Mouse (Mus musculus): Measurements from ENCODE around the gene Rspo4.

The Rspo4 gene

DNA sequence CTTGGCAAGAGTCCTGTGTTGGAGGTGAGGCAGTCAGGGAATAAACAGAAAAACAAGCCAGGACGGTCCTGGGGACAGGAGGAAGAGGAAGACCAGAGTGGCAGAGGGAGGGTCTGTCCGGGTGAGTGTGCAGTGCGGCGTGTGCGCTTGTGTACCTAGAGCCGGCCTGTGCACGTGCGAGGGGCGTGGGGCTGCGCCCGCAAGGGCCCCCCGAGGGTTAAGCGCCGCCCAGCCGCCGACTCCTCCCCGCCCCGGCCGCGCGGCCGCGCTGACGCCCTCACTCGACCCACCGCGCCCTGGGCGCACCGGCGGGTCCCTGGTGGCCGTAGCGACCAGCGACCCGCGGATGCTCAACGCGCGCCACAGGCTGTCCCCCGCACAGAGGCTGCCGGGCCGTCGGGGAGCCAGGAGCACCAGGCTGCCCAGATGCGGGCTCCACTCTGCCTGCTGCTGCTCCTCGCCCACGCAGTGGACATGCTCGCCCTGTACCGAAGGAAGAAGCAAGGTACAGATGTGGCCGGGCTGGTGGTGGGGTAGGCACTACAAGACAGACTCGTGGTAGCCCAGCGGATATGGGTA is at the start of gene Rspo4:
Gene Rspo4, plus strand, starts transcription at position 280 of the 579 bp plus-strand sequence.
- DNase-seq (ENCODE audit: low spot score), result no peak

DNA sequence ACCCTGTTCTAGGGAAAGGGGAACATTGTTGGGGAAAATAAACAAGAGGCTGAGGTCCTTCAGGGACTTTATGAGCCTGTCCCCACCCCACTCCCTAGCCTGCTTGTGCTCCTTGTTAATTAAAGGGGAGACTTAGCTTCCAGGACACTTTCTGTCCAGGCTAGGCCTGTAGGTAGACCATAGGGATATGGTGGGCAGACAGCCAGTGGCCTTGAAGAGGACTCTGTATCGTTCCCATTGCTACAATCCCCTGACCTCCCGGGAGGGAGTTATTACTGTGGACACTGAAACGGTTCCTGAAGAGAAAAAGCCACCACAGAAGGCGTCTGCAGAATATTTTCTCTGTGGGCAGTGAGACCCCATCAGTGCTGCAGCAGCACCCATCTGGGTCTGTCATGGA is 27.1 kb upstream of the Rspo4 start:
- no peak for DNase-seq (ENCODE audit: low spot score)

DNA sequence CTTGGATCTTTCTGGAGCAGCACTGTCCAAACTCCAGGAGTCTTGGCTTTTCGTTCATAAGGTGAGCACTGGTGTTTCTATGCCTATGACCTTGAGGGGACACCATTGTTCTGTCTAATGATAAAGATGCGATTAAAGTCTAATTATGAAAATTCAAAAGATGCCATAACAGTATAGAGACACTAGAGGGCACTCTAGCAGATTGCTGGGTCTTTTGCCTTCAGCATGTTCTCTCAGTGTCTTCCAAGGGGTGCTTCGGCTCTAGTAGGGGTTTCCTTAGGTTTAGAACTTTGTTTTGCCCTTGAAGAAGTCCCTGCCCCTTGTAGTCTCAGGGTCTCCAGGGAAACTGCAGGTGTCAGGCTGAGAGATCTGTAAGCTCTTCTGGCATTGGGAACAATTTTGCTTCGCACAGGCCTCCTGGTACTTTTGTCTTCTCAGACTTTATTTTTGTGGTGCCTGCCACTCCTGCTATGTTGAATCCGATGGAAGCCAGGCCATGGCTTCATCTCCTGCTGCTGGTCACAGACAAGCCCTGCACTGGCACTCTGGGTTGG is 19.6 kb downstream of the Rspo4 start:
- DNase-seq (ENCODE audit: low spot score), result no peak

DNA sequence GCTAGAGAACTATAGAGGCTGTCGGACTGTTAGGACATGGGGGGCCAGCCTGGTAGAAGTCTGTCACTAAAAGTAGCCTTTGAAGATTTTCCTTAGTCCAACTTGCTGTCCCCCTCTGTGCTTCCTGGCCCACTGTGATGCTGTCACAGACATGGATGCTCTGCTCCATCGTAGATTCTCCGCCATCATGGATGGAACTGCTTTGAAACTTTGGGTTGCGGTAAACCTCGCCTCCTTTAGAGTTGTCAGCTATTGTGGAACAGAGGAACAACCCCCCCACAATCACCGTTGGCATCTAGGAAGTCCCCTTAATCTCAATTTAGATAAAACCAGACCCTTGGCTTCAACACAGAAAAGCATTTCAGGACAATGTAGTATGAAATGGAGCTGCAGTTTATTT is 22.2 kb downstream of the Rspo4 start:
- DNase-seq (ENCODE audit: low spot score), result no peak

DNA sequence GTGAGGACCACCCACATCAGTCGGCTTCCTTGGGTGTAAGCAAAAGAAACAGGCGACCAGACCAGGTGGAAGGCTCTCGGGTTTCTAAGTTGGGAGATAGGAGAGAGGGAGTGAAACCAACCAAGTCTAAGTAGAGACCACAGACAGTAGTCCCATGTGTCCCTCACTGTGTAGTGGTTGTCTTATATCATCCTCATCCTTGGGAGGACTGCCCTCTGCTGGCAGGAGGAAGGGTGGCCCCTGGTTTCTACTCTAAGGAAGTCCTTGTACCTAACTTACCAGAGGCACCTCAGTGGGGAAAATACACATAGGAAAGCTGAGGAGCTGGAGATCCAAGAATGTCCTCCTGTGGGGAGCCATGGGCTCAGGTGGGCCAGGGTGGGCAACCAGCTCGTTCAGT is 23.8 kb downstream of the Rspo4 start:
- DNase-seq (ENCODE audit: low spot score), result peak; percentile 42

DNA sequence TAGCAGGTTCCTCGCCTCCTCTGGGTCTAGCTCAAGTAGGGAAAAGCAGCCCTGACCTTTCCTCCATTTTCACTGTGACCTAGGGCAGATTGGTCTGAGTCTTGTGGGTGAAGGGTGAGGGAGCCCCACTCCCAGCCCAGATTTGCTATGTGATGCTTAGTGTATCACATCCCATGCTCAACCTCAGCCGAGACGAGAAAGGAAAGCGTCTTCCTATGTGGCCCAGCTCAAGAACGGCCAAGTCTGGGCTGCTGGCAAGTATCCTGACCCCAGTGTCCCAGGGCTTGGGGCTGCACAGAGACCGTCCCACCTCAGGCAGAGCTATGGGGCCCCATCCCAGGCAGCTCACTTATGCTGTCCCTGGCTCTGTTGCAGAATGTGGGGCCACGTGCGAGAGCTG is 25.5 kb downstream of the Rspo4 start:
- DNase-seq (ENCODE audit: low spot score), result no peak

DNA sequence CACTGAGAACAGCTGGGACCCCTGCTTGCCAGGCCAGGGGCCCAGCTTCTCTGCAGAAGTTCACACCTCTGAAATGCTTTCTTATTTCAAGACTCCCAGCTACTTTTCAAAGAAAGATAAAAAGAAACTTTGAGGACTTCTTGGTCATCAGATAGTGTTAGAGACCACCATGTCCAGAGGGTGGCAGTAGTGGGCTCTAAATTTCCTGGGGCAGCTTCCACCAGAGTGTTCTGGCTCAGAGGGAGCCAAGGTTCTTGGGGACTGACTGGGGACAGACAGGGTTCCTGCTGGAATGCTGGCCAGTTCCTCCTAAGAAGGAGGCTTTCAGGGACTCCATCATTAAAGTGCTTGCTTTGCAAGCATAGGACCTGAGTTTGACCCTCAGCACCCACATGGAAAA is 31.8 kb downstream of the Rspo4 start:
- DNase-seq (ENCODE audit: low spot score), result peak; percentile 31

DNA sequence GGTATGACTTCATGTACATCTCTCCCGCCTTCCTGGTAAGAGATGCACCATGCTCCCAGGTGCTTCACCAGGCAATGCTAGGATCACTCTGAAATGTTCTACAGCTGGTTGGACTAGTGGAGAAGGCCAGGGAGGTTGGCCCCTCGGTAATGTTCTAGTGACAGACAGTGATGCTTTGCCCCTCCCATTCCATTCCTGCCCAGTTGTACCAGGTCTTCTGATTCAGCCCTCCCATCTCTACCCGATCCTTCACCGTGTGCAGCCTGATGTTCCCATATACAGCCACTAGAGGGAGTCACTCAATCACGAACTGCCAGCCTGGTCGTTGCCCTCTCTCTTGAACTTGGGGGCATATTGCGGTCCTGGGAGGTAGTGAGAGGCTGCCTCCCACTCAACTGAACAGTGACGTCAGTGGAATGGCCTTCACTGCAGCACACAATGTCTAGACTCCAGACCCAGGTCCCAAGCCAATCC is 33.3 kb downstream of the Rspo4 start:
- peak; percentile 48 for DNase-seq (ENCODE audit: low spot score)

DNA sequence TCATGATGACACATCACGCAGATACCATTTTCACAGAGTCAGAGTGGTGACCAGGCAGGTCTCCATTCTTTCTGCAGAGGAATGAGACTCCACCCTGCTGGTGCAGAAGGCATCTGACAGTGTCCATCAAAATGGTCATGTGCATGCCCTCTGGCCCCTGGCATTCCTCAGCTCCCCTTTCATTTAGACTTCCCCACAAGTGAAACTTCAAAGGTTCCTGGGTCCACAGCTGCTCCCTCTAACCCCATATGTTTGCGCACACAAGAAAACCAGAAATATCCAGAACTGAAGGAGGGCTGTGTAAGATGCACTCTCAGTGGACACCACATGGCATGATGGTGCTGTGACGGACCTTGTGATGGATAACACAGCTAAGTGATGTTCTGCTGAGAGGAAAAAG is 35.9 kb downstream of the Rspo4 start:
- DNase-seq (ENCODE audit: low spot score), result no peak

DNA sequence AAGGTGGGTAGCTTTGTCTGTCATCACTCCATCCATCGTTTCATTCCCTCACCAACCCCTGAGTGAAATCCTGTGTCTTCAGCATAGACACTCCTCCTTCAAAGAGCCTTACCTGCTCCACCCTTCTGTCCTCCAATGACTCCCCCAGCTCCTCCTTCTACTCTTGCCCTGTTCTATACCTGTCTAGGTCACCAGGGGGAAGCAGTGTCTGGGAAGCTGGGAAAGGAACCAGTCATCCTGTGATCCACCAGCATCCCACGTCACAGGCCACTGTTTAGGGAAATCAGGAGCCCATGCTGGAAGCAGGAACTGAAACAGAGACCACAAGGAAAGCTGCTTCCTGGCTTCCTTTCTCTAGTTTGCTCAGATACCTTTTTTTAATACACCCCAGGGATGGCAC is 37.0 kb downstream of the Rspo4 start:
- no peak for DNase-seq (ENCODE audit: low spot score)

DNA sequence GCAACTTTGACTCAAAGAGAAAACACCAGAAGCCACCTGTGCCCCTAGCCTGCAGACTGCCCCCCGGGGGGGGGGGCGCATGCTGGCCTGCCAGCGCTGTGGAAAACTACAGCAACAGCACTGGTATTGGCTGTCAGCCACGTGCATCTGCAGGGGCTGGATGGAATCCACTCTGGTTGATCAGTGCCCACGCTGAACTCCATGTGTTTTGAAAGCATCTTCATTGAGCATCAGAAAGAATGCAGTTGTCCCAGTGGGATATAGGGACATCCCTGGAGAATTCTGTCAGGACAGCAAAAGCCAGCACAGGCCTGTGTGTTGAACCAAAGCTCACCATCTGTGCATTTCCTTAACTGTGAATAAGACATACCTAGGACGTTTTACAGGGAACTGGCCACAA is 48.3 kb downstream of the Rspo4 start:
- no peak for DNase-seq (ENCODE audit: low spot score)

DNA sequence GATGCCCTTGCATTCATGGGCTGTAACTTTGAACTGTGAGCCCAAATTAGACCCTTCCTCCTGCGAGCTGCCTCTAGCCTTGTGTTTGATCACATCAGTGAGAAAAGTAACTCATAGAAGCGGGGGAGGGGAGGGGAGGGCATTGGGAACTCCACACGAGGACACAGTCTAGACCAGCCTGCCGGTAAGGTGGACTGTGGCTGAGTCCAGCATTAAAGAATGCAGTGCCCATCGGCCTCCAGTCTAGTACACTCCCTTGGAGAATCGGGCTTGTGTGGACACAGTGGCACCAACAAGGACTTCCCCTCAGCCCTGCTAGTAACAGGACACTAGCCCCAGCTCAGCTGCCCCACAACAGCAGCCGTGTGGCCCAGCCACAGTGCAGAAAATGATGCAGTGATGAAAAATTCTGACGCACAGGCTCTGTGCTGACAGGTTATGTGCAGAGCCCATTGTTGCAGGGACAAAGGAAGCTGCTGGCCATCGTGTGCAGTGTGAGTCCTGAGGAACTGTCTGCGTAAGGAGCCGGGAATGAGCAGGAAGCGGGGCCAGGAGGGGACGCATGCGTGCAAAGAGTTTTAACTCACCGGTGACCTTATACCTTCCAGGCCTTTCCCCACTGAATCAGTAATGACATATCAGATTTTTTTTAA is 50.5 kb downstream of the Rspo4 start:
- DNase-seq (ENCODE audit: low spot score), result no peak

DNA sequence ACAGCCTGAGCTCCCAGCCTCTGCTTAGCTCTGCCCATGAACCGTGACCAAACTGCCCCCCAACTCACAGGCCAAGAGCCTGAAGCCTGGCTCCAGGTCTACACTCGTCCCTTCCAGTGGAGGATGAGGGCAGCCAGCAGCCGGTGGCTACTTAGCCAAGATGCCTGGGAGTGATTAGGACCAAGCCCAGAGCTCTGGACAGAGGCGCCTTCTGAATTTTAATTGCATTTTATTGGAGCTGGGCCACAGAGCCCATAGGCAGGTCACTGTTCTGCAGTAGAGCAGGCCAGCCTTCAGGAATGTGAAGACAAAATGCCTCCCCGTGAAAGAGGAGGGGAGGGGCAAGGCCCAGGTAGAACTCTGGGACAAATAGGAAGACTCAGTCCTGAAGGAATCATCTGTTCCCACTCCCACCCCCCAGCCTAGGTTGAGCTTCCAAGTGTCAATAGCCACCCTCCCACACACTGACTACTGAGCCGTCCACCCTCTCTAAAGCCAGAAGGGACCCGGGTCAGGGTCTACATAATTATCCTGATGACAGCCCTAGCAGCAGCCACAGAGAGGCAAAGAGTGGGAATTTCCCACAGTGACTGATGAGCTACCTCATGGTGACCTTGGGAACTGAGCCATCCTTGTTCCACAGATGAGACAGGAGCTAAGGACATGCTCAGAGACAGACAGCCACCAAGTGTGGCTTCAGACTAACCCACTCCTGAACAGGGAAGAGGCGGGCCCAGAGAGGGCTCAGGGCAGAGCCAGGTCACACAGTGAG is 51.7 kb downstream of the Rspo4 start:
- no peak for DNase-seq (ENCODE audit: low spot score)

DNA sequence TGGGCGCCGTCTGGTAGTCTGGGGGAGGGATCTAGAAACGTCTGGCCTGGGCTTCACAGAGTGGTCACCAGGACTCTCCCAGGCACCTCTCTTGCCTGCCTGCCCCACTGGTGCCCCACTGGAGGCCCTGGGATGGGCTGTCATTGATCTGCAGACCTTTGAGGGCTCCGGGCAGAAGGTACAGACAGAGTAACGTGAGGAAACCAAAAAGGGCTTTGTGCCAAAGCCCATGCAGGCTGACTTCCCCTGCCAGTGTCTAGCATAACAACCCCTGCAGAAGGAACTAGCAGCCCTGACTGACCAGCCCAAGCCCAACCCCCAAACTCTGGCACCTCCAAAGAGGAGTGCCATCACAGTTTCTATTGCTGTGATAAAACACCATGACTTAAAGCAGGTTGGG is 53.2 kb downstream of the Rspo4 start:
- DNase-seq (ENCODE audit: low spot score), result no peak

DNA sequence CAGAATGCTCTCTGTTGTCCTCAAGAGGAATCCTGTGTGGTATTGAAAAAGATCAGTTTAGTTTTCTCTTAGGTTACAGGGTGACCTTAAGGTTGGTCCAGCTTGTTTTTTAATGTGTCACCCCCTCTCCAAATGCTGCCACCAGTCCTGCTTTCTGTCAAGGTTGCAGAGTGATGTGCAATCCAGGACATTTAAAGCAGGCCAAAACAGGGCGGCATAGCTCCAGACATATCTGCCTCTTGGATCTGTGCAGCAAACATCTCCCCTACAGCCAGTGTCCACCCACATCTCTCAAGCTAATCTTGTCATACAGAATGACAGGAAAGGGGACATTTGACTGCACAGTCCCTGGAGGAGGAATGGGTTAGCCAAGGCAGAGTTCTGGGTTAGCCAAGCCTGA is 55.4 kb downstream of the Rspo4 start:
- DNase-seq (ENCODE audit: low spot score), result no peak

DNA sequence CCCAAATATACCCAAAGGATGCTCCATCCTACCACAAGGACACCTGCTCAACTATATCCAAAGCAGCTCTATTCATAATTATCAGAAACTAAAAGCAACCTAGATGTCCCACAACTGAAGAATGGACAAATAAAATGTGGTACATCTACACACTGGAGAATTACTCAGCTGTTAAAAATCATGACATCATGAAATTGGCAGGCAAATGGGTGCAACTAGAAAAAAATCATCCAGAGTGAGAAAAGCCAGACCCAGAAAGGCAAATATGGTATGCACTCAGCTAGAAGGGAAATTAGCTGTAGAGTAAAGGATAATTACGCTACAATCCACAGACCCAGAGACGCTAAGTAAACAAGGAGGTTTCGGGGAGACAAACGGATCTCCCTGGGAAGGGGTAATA is 58.1 kb downstream of the Rspo4 start:
- DNase-seq (ENCODE audit: low spot score), result no peak

DNA sequence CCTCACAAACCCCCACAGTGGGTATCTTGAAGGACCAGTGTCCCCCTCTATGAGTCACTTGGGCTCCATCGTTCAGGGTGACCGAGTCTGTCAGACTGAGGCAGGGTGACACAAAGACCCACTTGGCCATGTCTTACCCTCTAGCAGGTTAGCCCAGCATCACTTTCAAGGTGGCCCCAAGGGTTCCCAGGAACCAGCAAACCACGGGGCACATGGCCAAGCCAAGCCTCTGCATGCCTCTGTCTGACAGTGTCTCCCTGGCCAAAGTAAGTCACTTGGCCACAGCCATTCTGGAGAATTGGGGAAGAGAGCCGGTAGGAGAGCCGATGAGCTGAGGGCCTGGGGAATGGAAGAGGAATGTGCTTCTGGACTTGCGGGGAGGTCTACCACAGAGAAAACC is 60.5 kb downstream of the Rspo4 start:
- DNase-seq (ENCODE audit: low spot score), result no peak

DNA sequence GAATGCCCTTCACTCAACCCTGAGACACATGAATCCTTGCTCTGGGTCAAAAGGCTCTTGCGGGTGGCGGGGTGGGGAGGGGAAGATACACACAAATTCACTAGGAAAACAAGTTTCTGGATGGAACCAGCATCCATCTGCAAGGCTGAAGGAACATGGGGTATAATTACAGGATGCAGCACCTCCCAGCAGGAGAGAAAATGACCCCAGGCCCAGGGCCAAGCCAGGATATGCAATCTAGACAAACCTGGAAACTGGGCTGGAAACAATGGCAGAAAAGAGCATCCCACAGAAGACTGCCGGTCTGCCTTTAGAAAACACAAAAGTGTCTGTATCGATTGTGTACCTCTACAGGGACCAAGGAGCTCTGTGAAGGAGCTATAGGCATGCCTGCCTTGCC is 61.2 kb downstream of the Rspo4 start:
- no peak for DNase-seq (ENCODE audit: low spot score)

DNA sequence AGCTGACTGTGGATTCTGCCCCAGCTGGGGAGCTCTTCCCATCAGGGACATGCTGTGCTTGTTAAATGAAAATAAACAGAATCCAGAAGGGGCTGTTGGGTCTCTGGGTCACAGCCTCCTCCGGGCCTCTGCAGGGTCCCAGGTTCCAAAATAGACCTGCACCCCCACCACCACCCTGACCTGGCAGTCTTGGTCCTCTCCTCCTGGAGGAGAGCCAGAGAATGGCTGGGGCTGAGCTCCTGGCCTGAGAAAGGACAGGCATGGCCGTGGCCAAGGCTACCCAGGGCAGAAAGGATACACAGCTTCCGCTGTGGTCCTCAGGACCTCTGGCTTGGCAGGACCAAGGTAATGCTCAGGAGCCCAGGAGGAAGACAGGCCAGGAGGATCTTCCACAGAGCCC is 61.9 kb downstream of the Rspo4 start:
- no peak for DNase-seq (ENCODE audit: low spot score)

DNA sequence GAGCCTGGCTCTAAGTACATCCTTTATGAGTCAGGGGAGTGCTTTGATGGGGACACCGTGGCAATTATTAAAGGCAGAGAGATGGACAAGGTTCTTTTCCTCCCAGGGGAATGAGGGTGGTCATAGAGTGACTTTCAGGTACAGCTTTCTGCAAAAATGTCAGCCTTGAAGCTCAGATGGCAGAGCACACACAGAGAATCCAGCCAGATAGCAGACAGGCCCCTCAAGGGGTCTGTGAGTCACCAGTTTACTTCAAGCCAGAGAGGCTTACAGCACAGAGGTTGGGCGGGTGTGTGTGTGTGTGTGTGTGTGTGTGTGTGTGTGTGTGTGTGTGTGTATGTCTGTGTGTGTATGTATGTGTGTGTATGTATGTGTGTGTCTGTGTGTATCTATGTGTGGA is 64.3 kb downstream of the Rspo4 start:
- DNase-seq (ENCODE audit: low spot score), result no peak

DNA sequence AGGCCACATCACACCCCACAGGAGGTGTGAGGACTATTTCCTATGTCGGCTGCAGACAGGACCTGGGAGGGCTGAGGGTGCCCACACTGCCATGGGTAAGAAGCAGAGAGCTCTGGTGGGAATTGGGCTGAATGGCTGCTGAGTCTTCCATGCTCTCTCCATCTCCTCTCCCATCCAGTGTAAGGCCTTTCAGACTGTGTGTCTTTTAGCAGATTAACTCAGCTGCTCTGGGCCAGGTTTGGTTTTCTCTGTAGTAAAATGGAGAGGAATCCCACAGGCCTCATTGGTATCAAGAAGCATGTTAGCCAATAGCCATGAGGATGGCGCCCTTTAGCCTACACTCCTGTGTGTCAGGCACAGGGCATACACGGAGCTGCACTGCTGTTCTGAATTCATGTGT is 66.7 kb downstream of the Rspo4 start:
- DNase-seq (ENCODE audit: low spot score), result no peak

DNA sequence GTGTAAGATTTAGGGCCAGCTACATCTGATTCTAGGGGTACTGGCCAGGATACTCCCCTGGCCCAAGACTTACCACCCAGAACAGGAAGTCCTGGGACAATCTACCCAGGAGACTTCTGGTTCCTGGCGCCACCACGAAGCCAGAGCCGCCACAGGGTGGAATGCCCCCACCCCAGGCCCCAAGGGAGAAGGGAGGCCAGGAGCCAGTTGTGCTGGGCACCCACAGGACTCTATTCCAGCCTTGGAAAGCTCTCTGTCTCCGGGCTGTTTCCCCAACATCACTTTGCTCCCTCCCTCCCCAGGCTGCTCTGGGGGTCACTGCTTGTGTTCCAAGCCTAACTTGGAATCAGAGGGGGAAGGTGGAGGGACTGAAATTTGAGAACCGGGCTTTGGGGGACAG is 67.8 kb downstream of the Rspo4 start:
- no peak for DNase-seq (ENCODE audit: low spot score)

DNA sequence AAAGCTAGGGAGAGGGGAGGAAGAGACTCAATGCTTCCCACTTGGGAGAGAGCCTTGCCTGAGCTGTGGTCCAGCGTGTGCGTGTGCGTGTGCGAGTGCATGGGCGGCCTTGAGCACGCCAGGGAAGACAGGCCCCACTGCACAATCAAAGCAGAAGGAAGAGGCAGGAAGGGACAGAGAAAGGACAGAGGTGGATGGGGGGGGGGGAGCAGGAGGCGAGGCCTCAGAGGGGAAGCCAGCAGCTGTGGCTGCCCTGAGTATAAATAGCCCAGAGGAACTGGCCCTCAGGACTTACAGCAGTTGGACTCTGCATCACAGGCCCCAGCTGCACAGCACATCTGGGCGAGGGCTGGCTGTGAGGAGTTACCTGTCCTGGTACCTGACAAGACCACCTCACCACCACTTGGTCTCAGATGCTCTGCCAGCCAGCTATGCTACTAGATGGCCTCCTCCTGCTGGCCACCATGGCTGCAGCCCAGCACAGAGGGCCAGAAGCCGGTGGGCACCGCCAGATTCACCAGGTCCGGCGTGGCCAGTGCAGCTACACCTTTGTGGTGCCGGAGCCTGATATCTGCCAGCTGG is 68.3 kb downstream of the Rspo4 start, which contains the start of gene Angpt4:
Gene Angpt4, plus strand, starts transcription at position 292 of the 582 bp plus-strand sequence.
- no peak for DNase-seq (ENCODE audit: low spot score)

Data from urinary bladder, postnatal 14 days (tissue).